Mouse (Mus musculus): ENCODE measurements around the gene Creb3l2. TPM values are rescaled to one million over a fixed set of nuclear protein-coding genes. Genes with fewer than 3 reads are reported as not detected.
A peak's percentile ranks its signal among the peaks of the same experiment; 100 is the strongest.

Gene Creb3l2
- polyA plus RNA-seq, 1 experiment: 30.5 TPM

DNA sequence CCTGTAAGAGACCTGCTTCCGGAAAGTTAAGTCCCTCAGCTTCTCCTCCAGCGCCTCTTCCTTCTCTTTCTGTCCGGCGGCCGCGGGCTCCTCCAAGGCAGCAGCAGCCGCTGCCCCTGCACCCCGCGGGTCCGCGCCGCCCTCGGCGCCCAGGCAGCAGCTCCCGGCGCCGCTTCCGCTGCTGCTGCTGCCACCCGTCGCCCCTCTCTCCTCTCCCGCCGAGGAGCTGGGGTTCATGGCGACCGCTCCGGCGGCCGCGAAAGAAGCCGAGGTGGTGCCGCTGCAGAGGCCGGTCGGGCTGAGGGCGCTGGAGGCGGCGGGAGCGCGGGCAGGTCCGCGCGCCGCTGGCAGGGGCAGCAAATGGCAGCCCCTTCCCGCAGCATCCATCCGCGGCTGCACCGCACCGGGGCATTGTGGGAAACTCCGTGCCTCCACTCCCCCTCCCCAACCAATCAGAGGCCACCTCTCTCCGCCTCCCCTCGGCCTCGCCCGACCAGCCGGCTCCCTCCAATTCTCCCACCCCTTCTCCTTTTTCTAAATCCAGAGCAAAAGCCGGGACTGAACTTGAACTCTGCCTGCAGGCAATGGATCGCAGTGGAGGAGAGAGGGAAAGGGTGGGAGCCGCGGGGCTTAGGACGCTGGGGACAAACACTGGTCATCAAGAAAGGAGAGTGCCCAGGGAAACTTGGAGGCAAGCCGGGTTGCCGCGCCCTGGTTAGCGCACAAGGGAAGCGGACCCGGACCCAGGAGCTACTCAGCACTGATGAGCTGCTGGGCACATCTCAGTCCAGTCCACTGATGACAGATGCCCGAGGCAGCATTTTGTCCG, 142.2 kb downstream of the Creb3l2 start, which contains the start of gene Dgki:
Gene Dgki, minus strand, starts transcription at position 623 of the 829 bp plus-strand sequence.
- Histone ChIP-seq H3K4me3 (ENCODE audit: low read depth, low read length) (peak within 1 kb of the TSS; percentile 57), H3K4me1 (ENCODE audit: control insufficient read depth, insufficient read depth, insufficient read length, low read length) (no peaks in the 10 kb centered on the region; the same call in 1 of the 2 replicates), H3K27me3 (ENCODE audit: control insufficient read depth, insufficient read depth, low read length) (peaks cover 22% of the 10 kb centered on the region), H3K36me3 (ENCODE audit: control insufficient read depth, insufficient read depth, low read length) (no peaks in the 10 kb centered on the region), H3K27ac (ENCODE audit: insufficient read depth, low read depth, low read length) (no peak within 1 kb of the TSS)
- WGBS: 2% methylated on average over 65 of the region's 65 CpGs
- TF ChIP-seq POLR2A (IDR thresholded peaks at IDR 0.05; ENCODE audit: low read depth, low read length) (no peak), CTCF (IDR thresholded peaks at IDR 0.05; ENCODE audit: extremely low read depth, insufficient read length, insufficient replicate concordance, low read depth, low read length) (no peak)

DNA sequence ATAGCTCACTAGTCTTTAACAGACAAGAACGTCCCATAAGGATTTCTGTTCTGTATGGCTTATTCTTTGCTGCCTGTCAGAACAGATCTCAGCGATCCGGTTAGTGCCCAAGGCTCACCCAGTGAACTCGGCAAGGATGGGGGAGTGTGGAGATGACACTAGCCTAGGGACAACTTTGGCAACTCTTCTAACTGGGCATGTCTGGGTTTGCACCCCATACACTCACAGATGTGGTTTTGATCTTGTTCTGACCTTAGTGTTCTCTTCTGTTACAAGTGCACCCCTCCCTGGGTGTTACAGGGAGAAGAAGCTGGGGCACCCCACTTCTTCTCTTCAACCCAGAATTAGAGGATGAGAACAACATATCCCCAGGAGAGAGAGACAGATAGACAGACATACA, 143.0 kb downstream of the Creb3l2 start:
- TF ChIP-seq CTCF (IDR thresholded peaks at IDR 0.05; ENCODE audit: extremely low read depth, insufficient read length, insufficient replicate concordance, low read depth, low read length): no peak
- no peak for TF ChIP-seq POLR2A (IDR thresholded peaks at IDR 0.05; ENCODE audit: low read depth, low read length)
- Histone ChIP-seq H3K27me3 (ENCODE audit: control insufficient read depth, insufficient read depth, low read length) (peaks cover 22% of the 10 kb centered on the region), H3K36me3 (ENCODE audit: control insufficient read depth, insufficient read depth, low read length) (no peaks in the 10 kb centered on the region), H3K27ac (ENCODE audit: insufficient read depth, low read depth, low read length) (no peak overlapping the region), H3K4me3 (ENCODE audit: low read depth, low read length) (no peak overlapping the region), H3K4me1 (ENCODE audit: control insufficient read depth, insufficient read depth, insufficient read length, low read length) (no peaks in the 10 kb centered on the region; the same call in 1 of the 2 replicates)
- 33% methylated on average over 4 of the region's 4 CpGs for WGBS

DNA sequence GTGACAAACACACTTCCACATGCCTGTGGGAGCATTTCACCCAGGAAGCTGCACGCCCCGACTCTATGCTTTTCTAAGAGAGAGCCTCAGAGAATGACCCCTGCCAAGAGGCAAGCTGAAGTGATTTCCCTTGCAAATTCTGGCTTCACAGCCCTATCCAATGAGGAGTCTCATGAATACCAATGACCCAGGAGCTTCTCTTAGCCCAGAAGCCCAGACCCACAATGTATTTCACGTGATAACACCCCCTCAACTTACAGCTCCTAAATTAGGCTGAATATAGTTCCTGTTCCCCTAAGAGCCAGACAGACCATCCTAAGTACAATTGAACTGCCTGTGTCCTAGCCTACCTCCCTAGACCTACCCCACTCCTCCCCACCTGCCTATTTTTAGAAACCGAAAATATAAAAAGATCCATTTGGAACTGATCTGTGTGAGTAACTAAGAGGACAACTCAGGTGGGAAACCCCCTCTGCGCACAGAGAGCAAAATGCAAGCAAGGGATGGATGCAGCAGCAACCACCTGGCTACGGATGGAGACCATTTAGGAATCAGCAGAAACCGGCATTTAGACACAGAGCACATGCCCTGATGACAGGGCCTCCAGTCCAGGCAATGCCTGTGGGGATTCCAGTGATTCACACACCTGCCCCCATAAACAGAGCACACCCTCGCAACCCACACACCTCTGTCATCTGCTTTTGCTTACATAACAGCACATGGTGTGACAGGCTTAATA, 144.0 kb downstream of the Creb3l2 start:
- Histone ChIP-seq H3K27me3 (ENCODE audit: control insufficient read depth, insufficient read depth, low read length) (peaks cover 22% of the 10 kb centered on the region), H3K27ac (ENCODE audit: insufficient read depth, low read depth, low read length) (no peak overlapping the region), H3K4me1 (ENCODE audit: control insufficient read depth, insufficient read depth, insufficient read length, low read length) (no peaks in the 10 kb centered on the region; the same call in 1 of the 2 replicates), H3K4me3 (ENCODE audit: low read depth, low read length) (no peak overlapping the region), H3K36me3 (ENCODE audit: control insufficient read depth, insufficient read depth, low read length) (no peaks in the 10 kb centered on the region)
- 55% methylated on average over 8 of the region's 8 CpGs for WGBS
- TF ChIP-seq CTCF (IDR thresholded peaks at IDR 0.05; ENCODE audit: extremely low read depth, insufficient read length, insufficient replicate concordance, low read depth, low read length) (no peak), POLR2A (IDR thresholded peaks at IDR 0.05; ENCODE audit: low read depth, low read length) (no peak)

DNA sequence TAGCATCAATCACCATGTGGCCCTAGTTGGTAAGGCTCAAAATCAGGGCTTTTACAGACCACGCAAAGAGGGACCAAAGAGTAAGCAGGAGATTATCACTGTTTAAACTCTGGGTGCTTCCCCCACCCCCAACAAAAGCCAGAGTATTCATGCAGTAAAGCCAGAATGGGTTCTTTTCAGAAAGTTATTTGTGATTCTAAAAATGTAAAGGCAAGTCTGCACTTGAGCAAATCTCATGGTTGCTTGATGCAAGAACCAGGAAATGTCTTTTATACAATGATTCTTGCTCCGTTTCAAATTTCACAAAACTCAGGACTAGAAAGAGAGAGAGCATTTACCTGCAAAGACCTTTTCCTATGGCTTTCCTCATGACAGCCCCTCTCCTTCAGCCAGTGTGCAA, 149.9 kb downstream of the Creb3l2 start:
- WGBS: 78% methylated on average over 2 of the region's 2 CpGs
- no peaks in the 10 kb centered on the region for H3K27me3 ChIP-seq (ENCODE audit: control insufficient read depth, insufficient read depth, low read length)
- H3K36me3 ChIP-seq (ENCODE audit: control insufficient read depth, insufficient read depth, low read length): no peaks in the 10 kb centered on the region
- H3K4me3 ChIP-seq (ENCODE audit: low read depth, low read length): no peak overlapping the region
- TF ChIP-seq CTCF (IDR thresholded peaks at IDR 0.05; ENCODE audit: extremely low read depth, insufficient read length, insufficient replicate concordance, low read depth, low read length): no peak
- TF ChIP-seq POLR2A (IDR thresholded peaks at IDR 0.05; ENCODE audit: low read depth, low read length): no peak
- no peaks in the 10 kb centered on the region for H3K4me1 ChIP-seq (ENCODE audit: control insufficient read depth, insufficient read depth, insufficient read length, low read length)
- H3K27ac ChIP-seq (ENCODE audit: insufficient read depth, low read depth, low read length): no peak overlapping the region

DNA sequence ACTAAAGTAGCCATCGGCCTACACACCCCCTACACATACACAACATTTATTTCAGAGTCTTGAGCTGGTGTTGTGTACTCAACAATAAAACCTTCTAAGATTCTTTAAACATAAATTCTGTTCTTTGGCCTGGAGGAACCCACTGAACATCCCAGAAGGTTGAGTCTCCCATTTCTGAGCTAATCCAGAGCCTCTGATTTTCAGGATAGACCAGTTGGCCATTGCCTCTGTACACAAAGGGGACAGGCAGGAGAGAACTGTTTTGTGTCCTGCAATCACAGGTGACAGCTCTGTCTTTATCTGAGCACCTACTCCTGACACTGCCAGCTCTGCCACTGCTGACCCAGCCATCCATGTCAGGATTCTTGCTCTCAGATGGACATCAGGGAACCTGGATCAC, 150.8 kb downstream of the Creb3l2 start:
- 90% methylated on average over 1 of the region's 1 CpGs for WGBS
- Histone ChIP-seq H3K36me3 (ENCODE audit: control insufficient read depth, insufficient read depth, low read length) (no peaks in the 10 kb centered on the region), H3K4me1 (ENCODE audit: control insufficient read depth, insufficient read depth, insufficient read length, low read length) (no peaks in the 10 kb centered on the region), H3K4me3 (ENCODE audit: low read depth, low read length) (no peak overlapping the region), H3K27me3 (ENCODE audit: control insufficient read depth, insufficient read depth, low read length) (no peaks in the 10 kb centered on the region), H3K27ac (ENCODE audit: insufficient read depth, low read depth, low read length) (no peak overlapping the region)
- TF ChIP-seq CTCF (IDR thresholded peaks at IDR 0.05; ENCODE audit: extremely low read depth, insufficient read length, insufficient replicate concordance, low read depth, low read length) (no peak), POLR2A (IDR thresholded peaks at IDR 0.05; ENCODE audit: low read depth, low read length) (no peak)

DNA sequence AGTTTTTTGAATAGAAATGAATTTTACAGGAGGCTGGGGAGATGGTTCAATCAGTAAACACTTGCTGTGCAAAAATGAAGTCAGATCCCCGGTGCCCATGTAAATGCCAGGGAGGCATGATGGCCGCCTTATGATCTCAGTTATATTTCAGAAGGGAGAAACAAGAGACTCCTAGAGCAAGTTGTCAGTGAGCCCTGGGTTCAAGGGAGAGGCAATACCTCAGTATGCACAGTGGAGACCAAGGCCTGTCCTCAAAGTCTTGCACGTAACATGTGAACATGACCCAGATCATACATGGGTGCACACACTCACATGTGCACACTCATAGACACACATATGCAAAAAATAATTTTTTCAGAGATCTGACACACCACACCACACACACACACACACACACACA, 151.3 kb downstream of the Creb3l2 start:
- WGBS: 98% methylated on average over 3 of the region's 3 CpGs
- Histone ChIP-seq H3K27ac (ENCODE audit: insufficient read depth, low read depth, low read length) (no peak overlapping the region), H3K4me3 (ENCODE audit: low read depth, low read length) (no peak overlapping the region), H3K4me1 (ENCODE audit: control insufficient read depth, insufficient read depth, insufficient read length, low read length) (no peaks in the 10 kb centered on the region), H3K36me3 (ENCODE audit: control insufficient read depth, insufficient read depth, low read length) (no peaks in the 10 kb centered on the region), H3K27me3 (ENCODE audit: control insufficient read depth, insufficient read depth, low read length) (no peaks in the 10 kb centered on the region)
- TF ChIP-seq CTCF (IDR thresholded peaks at IDR 0.05; ENCODE audit: extremely low read depth, insufficient read length, insufficient replicate concordance, low read depth, low read length) (no peak), POLR2A (IDR thresholded peaks at IDR 0.05; ENCODE audit: low read depth, low read length) (no peak)

DNA sequence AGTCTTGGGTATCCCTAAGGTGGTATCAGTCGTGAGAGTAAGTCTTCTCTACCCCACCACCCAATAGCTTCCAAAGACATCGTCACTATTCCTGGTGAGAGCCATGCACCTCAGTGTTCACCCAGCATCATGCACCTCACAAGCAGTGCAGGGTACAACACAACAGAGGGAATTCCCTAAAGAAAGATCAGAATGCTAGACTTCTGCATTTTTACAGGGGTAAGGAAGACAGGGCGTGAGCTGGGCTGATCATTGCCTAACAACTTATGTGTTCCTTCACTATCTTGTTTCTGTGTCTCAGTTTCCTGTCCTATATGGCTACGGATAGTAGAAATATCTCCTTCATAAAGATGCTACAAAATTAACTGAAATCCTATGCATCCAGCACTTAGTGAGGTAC, 155.8 kb downstream of the Creb3l2 start:
- TF ChIP-seq POLR2A (IDR thresholded peaks at IDR 0.05; ENCODE audit: low read depth, low read length) (no peak), CTCF (IDR thresholded peaks at IDR 0.05; ENCODE audit: extremely low read depth, insufficient read length, insufficient replicate concordance, low read depth, low read length) (no peak)
- 86% methylated on average over 4 of the region's 4 CpGs for WGBS
- H3K27me3 ChIP-seq (ENCODE audit: control insufficient read depth, insufficient read depth, low read length): no peaks in the 10 kb centered on the region
- no peak overlapping the region for H3K27ac ChIP-seq (ENCODE audit: insufficient read depth, low read depth, low read length)
- H3K4me3 ChIP-seq (ENCODE audit: low read depth, low read length): no peak overlapping the region
- no peaks in the 10 kb centered on the region for H3K36me3 ChIP-seq (ENCODE audit: control insufficient read depth, insufficient read depth, low read length)
- no peaks in the 10 kb centered on the region for H3K4me1 ChIP-seq (ENCODE audit: control insufficient read depth, insufficient read depth, insufficient read length, low read length)
